Mouse (Mus musculus) limb, embryonic 11.5 days (tissue): ENCODE data around the gene Prss53. TPM values are rescaled to one million over a fixed set of nuclear protein-coding genes. Genes with fewer than 3 reads are reported as not detected.
"Not testable (repeated sequence)": the region's sequence is repeated elsewhere in the genome, so short reads cannot be mapped to it uniquely, and the experiment has no call there.

ENCODE experiments used
- ATAC-seq: fragments of 200-750 bp; cut with Nextera tagmentation; 2 replicates; pipeline ENCODE4 v1.8.0; 2017; ENCODE audit warnings: low read depth; ENCODE audit not compliant: insufficient number of reproducible peaks, low FRiP score, low TSS enrichment
- DNase-seq: peaks from one replicate; pipeline ENCODE4 v3.0.0-alpha.2; 2015; ENCODE audit warnings: low spot score
- H3K27ac ChIP-seq: fragments of 300-500 bp; sonication (generic); replicated peaks from 2 replicates; pipeline ENCODE4 v1.5.1; 2014; ENCODE audit warnings: low read depth, mild to moderate bottlenecking, low read length
- H3K27me3 ChIP-seq: fragments of 300-500 bp; sonication (generic); 2 replicates; pipeline ENCODE4 v1.6.1; 2014; ENCODE audit warnings: mild to moderate bottlenecking, low read length, mixed read lengths; ENCODE audit not compliant: control insufficient read depth, insufficient read depth
- H3K36me3 ChIP-seq: fragments of 300-500 bp; sonication (generic); 2 replicates; pipeline ENCODE4 v1.6.1; 2014; ENCODE audit warnings: mild to moderate bottlenecking, low read length, moderate library complexity, mixed read lengths; ENCODE audit not compliant: control insufficient read depth, insufficient read depth
- H3K4me1 ChIP-seq: fragments of 300-500 bp; sonication (generic); 2 replicates; pipeline ENCODE4 v1.6.1; 2014; ENCODE audit warnings: low read length, mixed read lengths; ENCODE audit not compliant: control insufficient read depth, insufficient read depth
- H3K4me2 ChIP-seq: fragments of 300-500 bp; sonication (generic); 2 replicates; pipeline ENCODE4 v1.6.1; 2014; ENCODE audit warnings: low read depth, mild to moderate bottlenecking, moderate library complexity; ENCODE audit not compliant: severe bottlenecking
- H3K4me3 ChIP-seq: fragments of 300-500 bp; sonication (generic); 2 replicates; pipeline ENCODE4 v1.5.1; 2014; ENCODE audit warnings: low read depth, low read length
- H3K9ac ChIP-seq: fragments of 300-500 bp; sonication (generic); 2 replicates; pipeline ENCODE4 v1.6.1; 2014; ENCODE audit warnings: mild to moderate bottlenecking, low read length
- H3K9me3 ChIP-seq: fragments of 300-500 bp; sonication (generic); 2 replicates; pipeline ENCODE4 v1.6.1; 2016; ENCODE audit warnings: low read length; ENCODE audit not compliant: control insufficient read depth
- WGBS: fragments of 180-500 bp; shearing (Covaris S2); extraction: QIAGEN DNeasy Blood & Tissue Kit; methylation state at CpG from one replicate; pipeline ENCODE4 v1.1.7; 2014; 5-methylcytosine and 5-hydroxymethylcytosine counted together
- polyA plus RNA-seq: library from polyadenylated mRNA; unstranded; fragments of >200 nt; fragmentation: Nextera tagmentation; extraction: Ambion mirVana; gene quantifications from 2 replicates; pipeline ENCODE4 v1.2.1, GENCODE M21; 2014

Prss53 gene
- polyA plus RNA-seq, 1 experiment from 2014 or later = 0.85 TPM

GRCm38 (mm10) chr7:127837878-127838277, 52.9 kb downstream of the Prss53 start:
- not testable (repeated sequence) for DNase-seq, H3K27me3 ChIP-seq, H3K9ac ChIP-seq, H3K4me3 ChIP-seq, H3K9me3 ChIP-seq, H3K36me3 ChIP-seq, H3K27ac ChIP-seq, H3K4me2 ChIP-seq, ATAC-seq, H3K4me1 ChIP-seq
- WGBS = 79% methylated on average over 4 of the region's 4 CpGs

DNA sequence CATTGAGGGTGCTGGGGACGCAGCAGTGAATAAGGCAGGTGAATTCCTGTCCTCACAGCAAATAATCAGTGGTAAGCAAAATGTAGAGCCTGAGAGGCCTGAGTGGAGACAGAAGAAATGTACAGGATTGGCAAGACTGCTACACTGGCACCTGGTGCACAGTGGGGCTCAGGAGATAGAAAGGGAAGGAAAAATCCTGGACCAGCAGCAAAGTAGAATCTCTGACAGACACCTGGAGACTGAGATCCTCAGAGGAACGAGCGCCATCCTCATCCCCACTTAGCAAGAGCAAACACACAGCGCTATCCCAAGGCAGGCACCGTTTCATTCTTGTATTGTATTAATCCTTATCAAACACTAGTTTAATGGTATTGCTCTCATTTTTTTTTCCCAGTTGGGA, 53.3 kb downstream of the Prss53 start:
- Histone ChIP-seq H3K27ac (no peak overlapping the region), H3K4me3 (no peak overlapping the region), H3K9me3 (no peaks in the 10 kb centered on the region), H3K9ac (no peak overlapping the region), H3K4me1 (peaks cover 4% of the 10 kb centered on the region; the same call in 1 of the 2 replicates), H3K36me3 (no peaks in the 10 kb centered on the region), H3K27me3 (no peaks in the 10 kb centered on the region), H3K4me2 (no peak overlapping the region)
- 92% methylated on average over 5 of the region's 5 CpGs for WGBS
- ATAC-seq (no peak), DNase-seq (no peak)

Other genes with a start within 250 kb of the Prss53 start
- 83.9 and 85.5 TPM in 2 replicates for gene Bcl7c, start 182.0 kb downstream of the Prss53 start, polyA plus RNA-seq
- gene Ctf1, start 178.2 kb downstream of the Prss53 start, polyA plus RNA-seq = 19.6 and 21.4 TPM in 2 replicates
- gene Ctf2, start 158.8 kb downstream of the Prss53 start, polyA plus RNA-seq = 0.32 and 0.70 TPM in 2 replicates
- gene Fbxl19, start 146.4 kb downstream of the Prss53 start, polyA plus RNA-seq = 9.8 and 10.9 TPM in 2 replicates
- gene Orai3, start 121.2 kb downstream of the Prss53 start, polyA plus RNA-seq = 11.7 and 12.3 TPM in 2 replicates
- 31.5 and 38.0 TPM in 2 replicates for gene Setd1a, start 114.3 kb downstream of the Prss53 start, polyA plus RNA-seq
- gene Gm49388, start 105.4 kb downstream of the Prss53 start, polyA plus RNA-seq = not detected in 2 replicates
- gene Hsd3b7, start 90.4 kb downstream of the Prss53 start, polyA plus RNA-seq = 7.0 and 8.0 TPM in 2 replicates
- 16.0 and 17.3 TPM in 2 replicates for gene Stx4a, start 66.7 kb downstream of the Prss53 start, polyA plus RNA-seq
- gene Stx1b, start 66.4 kb downstream of the Prss53 start, polyA plus RNA-seq = 6.7 and 8.0 TPM in 2 replicates
- 15.8 and 21.2 TPM in 2 replicates for gene Zfp646, start 14.7 kb downstream of the Prss53 start, polyA plus RNA-seq
- gene Zfp668, start 14.1 kb downstream of the Prss53 start, polyA plus RNA-seq = 27.7 and 28.9 TPM in 2 replicates
- not detected in 2 replicates for gene Gm21974, start 4.5 kb upstream of the Prss53 start, polyA plus RNA-seq
- 63.1 and 66.6 TPM in 2 replicates for gene Vkorc1, start 4.6 kb upstream of the Prss53 start, polyA plus RNA-seq
- gene Bckdk, start 13.1 kb upstream of the Prss53 start, polyA plus RNA-seq = 124 TPM in 2 replicates
- gene Kat8, start 21.5 kb upstream of the Prss53 start, polyA plus RNA-seq = 48.2 and 53.7 TPM in 2 replicates
- gene Prss8, start 39.1 kb upstream of the Prss53 start, polyA plus RNA-seq = 4.0 and 5.0 TPM in 2 replicates
- 11.5 and 13.3 TPM in 2 replicates for gene Prss36, start 55.8 kb upstream of the Prss53 start, polyA plus RNA-seq
- gene Fus, start 76.5 kb upstream of the Prss53 start, polyA plus RNA-seq = 62.7 and 63.1 TPM in 2 replicates
- gene Pycard, start 102.9 kb upstream of the Prss53 start, polyA plus RNA-seq = 6.7 and 6.9 TPM in 2 replicates
- gene Trim72, start 113.0 kb upstream of the Prss53 start, polyA plus RNA-seq = 0.10 and 0.20 TPM in 2 replicates
- 0.18 and 0.28 TPM in 2 replicates for gene Itgam, start 171.7 kb upstream of the Prss53 start, polyA plus RNA-seq
- not detected in 2 replicates for gene Gm49368, start 171.7 kb upstream of the Prss53 start, polyA plus RNA-seq
- not detected in 2 replicates for gene Itgax, start 238.6 kb upstream of the Prss53 start, polyA plus RNA-seq